Mouse (Mus musculus) intestine, embryonic 16.5 days (tissue): ENCODE results near the gene Dact3. TPM values are rescaled to one million over a fixed set of nuclear protein-coding genes. Genes with fewer than 3 reads are reported as not detected.
A peak's percentile ranks its signal among the peaks of the same experiment; 100 is the strongest.

ENCODE experiments used
- ATAC-seq: fragments of 200-750 bp; cut with Nextera tagmentation; 2 replicates; pipeline ENCODE4 v1.8.0; 2017; ENCODE audit warnings: moderate TSS enrichment, moderate library complexity
- H3K27ac ChIP-seq: fragments of 300-500 bp; sonication (generic); 2 replicates; pipeline ENCODE4 v1.5.1; 2014; ENCODE audit warnings: mild to moderate bottlenecking, low read length
- H3K27me3 ChIP-seq: fragments of 300-500 bp; sonication (generic); replicated peaks from 2 replicates; pipeline ENCODE4 v1.6.1; 2014; ENCODE audit warnings: low read length, control low read depth, mixed read lengths; ENCODE audit not compliant: control insufficient read depth, insufficient read depth
- H3K36me3 ChIP-seq: fragments of 300-500 bp; sonication (generic); 2 replicates; pipeline ENCODE4 v1.6.1; 2014; ENCODE audit warnings: low read length, control low read depth; ENCODE audit not compliant: control insufficient read depth, insufficient read depth
- H3K4me1 ChIP-seq: fragments of 300-500 bp; sonication (generic); 2 replicates; pipeline ENCODE4 v1.6.1; 2014; ENCODE audit warnings: low read length, control low read depth, mixed read lengths; ENCODE audit not compliant: control insufficient read depth, insufficient read depth
- H3K4me2 ChIP-seq: fragments of 300-500 bp; sonication (generic); 2 replicates; pipeline ENCODE4 v1.6.1; 2014; ENCODE audit warnings: low read depth, low read length, control low read depth
- H3K4me3 ChIP-seq: fragments of 300-500 bp; sonication (generic); 2 replicates; pipeline ENCODE4 v1.5.1; 2014; ENCODE audit warnings: mild to moderate bottlenecking, low read length
- H3K9ac ChIP-seq: fragments of 300-500 bp; sonication (generic); 2 replicates; pipeline ENCODE4 v1.6.1; 2014; ENCODE audit warnings: low read depth, low read length
- H3K9me3 ChIP-seq: fragments of 300-500 bp; sonication (generic); 2 replicates; pipeline ENCODE4 v1.6.1; 2016; ENCODE audit warnings: low read length, control low read depth; ENCODE audit not compliant: control insufficient read depth
- WGBS: fragments of 180-500 bp; shearing (Covaris S2); extraction: QIAGEN DNeasy Blood & Tissue Kit; methylation state at CpG from one replicate; pipeline ENCODE4 v1.1.7; 2014; 5-methylcytosine and 5-hydroxymethylcytosine counted together
- polyA plus RNA-seq: library from polyadenylated mRNA; unstranded; fragments of >200 nt; fragmentation: Nextera tagmentation; extraction: Ambion mirVana; gene quantifications from 2 replicates; pipeline ENCODE4 v1.2.1, GENCODE M21; 2015

Dact3 gene
- polyA plus RNA-seq, 1 experiment from 2014 or later = 1.6 TPM

DNA sequence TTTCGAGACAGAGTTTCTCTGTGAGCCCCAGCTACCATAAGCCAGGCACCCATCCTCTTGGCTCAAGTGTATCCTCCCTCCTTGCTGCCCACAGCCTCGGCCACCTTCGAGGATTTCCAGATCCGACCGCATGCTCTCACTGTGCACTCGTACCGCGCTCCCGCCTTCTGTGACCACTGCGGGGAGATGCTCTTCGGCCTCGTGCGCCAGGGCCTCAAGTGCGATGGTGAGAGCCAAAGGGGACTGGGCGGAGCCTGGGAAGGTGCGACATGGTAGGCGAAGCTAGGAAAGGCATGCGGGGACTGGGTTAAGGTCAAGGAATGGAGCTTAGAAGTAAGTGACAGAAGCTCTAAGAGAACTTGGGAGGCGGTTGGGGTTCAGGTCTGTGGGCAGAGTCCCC, 27.6 kb upstream of the Dact3 start:
- Histone ChIP-seq H3K36me3 (no peaks in the 10 kb centered on the region), H3K27me3 (no peaks in the 10 kb centered on the region), H3K9ac (no peak overlapping the region), H3K9me3 (no peaks in the 10 kb centered on the region), H3K4me3 (no peak overlapping the region), H3K27ac (no peak overlapping the region), H3K4me2 (no peak overlapping the region), H3K4me1 (peaks cover 21% of the 10 kb centered on the region)
- no peak for ATAC-seq
- 86% methylated on average over 19 of the region's 19 CpGs for WGBS

DNA sequence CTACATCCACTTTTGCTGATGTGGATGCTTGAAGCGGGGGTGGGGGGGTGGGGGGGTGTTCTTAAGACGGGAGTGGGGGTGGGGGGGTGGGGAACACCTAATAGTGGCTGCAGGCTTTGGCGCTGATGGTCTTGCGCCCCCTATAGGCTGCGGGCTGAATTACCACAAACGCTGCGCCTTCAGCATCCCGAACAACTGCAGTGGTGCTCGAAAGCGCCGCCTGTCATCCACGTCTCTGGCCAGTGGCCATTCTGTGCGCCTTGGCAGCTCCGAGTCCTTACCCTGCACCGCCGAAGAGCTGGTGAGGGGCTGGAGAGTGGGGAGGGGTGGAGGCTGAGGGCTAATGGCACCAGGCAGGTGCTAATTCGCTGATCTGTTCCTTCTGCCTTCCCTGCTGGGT, 26.5 kb upstream of the Dact3 start:
- Histone ChIP-seq H3K4me1 (peaks cover 19% of the 10 kb centered on the region), H3K36me3 (no peaks in the 10 kb centered on the region; the same call in 1 of the 2 replicates), H3K4me2 (no peak overlapping the region), H3K9me3 (no peaks in the 10 kb centered on the region), H3K27me3 (no peaks in the 10 kb centered on the region), H3K9ac (no peak overlapping the region), H3K4me3 (no peak overlapping the region), H3K27ac (no peak overlapping the region)
- WGBS = 33% methylated on average over 17 of the region's 17 CpGs
- ATAC-seq = no peak

DNA sequence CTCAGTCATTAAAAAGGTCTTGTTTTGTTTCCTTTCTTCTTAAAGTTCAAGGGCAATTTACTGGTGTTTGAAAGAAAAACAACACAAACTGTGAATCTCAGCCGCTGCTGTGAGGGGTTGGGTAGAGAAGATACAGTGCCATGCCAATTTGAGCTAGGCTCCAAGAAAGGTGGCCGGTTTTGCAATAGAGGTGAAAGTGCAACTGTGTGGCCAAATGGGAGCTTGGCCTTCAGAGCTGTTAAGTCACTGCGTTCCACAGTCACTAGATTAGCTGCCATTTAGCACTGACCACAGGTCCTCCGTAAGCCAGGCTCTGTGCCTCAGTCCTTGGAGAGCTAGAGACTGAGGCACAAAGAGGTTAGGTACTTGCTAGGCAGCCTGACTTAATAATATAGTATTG, 23.5 kb upstream of the Dact3 start:
- Histone ChIP-seq H3K36me3 (peaks cover 8% of the 10 kb centered on the region; the same call in 1 of the 2 replicates), H3K27ac (no peak overlapping the region), H3K27me3 (no peaks in the 10 kb centered on the region), H3K9ac (no peak overlapping the region), H3K4me3 (no peak overlapping the region), H3K4me2 (no peak overlapping the region), H3K4me1 (no peaks in the 10 kb centered on the region), H3K9me3 (no peaks in the 10 kb centered on the region)
- 83% methylated on average over 4 of the region's 4 CpGs for WGBS
- ATAC-seq = no peak

DNA sequence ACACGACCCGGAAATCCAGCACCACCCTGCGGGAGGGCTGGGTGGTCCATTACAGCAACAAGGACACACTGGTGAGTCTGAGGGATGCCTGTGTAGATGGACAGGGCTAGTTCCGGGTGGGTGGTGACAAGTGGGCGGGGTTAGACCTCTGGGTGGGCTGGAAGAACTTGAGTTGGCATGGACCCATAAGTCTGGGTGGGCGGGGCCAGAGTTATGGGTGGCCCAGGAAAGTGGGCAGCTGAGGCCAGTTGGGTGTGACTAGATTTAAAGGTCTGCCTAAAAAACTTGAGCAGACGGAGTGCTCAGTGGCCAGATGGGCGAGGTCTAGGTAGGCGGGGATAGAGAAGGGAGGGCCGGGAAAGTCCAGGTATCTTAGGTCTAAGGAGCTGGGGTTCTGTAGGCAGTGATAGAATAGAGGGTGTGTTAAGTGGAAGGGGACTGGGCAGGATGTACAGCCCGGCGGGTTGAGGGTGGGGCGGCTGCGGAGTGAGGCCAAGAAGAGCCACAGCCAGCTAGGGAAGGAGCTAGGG, 21.8 kb upstream of the Dact3 start:
- Histone ChIP-seq H3K27me3 (no peaks in the 10 kb centered on the region), H3K4me1 (no peaks in the 10 kb centered on the region), H3K9me3 (no peaks in the 10 kb centered on the region), H3K36me3 (peaks cover 8% of the 10 kb centered on the region; the same call in 1 of the 2 replicates), H3K27ac (no peak overlapping the region), H3K4me2 (no peak overlapping the region), H3K9ac (no peak overlapping the region), H3K4me3 (no peak overlapping the region)
- WGBS = 82% methylated on average over 14 of the region's 14 CpGs
- ATAC-seq = peak; percentile 77

DNA sequence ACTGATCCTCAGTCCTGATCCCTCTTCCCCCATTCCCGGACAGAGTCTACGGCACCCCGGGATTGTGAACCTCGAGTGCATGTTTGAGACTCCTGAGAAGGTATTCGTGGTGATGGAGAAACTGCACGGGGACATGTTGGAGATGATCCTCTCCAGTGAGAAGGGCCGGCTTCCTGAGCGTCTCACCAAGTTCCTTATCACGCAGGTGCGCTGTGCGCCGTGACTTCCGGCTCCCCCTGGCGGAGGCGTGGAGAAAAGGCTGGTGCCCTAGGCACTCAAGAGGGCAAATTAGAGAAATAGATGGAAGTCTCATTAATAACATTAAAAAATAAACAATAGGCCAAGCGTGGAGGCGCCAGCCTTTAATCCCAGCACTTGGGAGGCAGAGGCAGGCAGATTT, 16.8 kb upstream of the Dact3 start:
- ATAC-seq = no peak
- Histone ChIP-seq H3K4me2 (no peak overlapping the region), H3K4me1 (no peaks in the 10 kb centered on the region), H3K9ac (no peak overlapping the region), H3K9me3 (no peaks in the 10 kb centered on the region), H3K36me3 (peaks cover 8% of the 10 kb centered on the region; the same call in 1 of the 2 replicates), H3K27me3 (no peaks in the 10 kb centered on the region), H3K4me3 (no peak overlapping the region), H3K27ac (no peak overlapping the region)
- WGBS = 28% methylated on average over 17 of the region's 17 CpGs

DNA sequence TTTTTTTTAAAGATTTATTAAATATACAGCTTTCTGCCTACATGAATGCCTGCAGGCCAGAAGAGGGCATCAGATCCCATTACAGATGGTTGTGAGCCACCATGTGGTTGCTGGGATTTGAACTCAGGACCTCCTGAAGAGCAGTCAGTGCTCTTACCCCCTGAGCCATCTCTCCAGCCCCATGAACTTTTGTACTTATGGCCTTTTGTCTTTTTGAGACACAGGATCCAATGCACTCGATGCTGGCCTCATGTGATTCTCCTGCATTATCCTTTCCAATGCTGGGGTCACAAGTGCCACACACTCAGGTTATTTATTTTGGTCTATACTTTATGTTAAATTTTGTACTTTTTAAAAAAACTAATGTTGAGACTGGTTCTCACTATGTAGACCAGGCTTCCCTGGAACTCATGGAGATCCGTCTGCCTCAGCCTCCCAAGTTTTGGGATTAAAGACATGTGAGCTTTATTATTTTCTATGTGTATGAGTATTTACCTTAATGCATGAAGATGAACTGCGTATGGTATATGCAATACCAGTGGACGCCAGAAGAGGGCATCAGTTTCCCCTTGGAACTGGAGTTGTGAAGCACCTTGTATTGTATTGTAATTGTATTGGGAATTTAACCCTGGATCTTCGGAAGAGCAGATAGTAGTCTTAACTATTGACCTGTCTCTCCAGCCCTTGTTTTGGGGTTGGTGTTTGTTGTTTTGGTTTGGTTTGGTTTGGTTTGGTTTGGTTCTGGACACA, 15.0 kb upstream of the Dact3 start:
- WGBS = 32% methylated on average over 5 of the region's 5 CpGs
- H3K27ac ChIP-seq = no peak overlapping the region
- H3K27me3 ChIP-seq = no peaks in the 10 kb centered on the region
- no peak for ATAC-seq
- H3K4me1 ChIP-seq = no peaks in the 10 kb centered on the region
- H3K36me3 ChIP-seq = 0 out of 2 replicates have a peak, but pooled peaks cover 2% of the 10 kb centered on the region
- H3K4me2 ChIP-seq = no peak overlapping the region
- no peaks in the 10 kb centered on the region for H3K9me3 ChIP-seq
- H3K9ac ChIP-seq = no peak overlapping the region
- H3K4me3 ChIP-seq = no peak overlapping the region

DNA sequence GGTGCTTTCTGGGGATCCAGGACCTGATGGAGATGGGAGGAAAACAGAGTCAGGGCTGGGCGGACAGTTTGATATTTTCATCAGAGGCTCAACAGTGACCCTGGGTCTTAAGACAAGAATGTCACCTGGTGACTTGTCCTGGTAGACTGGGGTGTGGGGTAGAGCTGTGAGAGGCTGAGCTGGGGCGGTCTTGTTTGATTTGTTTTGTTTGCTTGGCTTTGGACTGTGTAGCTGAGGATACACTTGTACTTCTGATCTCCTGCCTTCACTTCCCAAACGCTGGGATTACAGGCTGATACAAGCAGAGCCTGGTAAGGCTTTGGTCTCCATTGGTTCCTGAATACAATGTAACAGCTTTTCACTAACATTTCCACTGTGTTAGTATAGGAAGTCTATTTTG, 7.6 kb upstream of the Dact3 start:
- H3K27me3 ChIP-seq = no peaks in the 10 kb centered on the region
- H3K4me1 ChIP-seq = no peaks in the 10 kb centered on the region
- H3K36me3 ChIP-seq = peaks cover 5% of the 10 kb centered on the region
- no peak overlapping the region for H3K4me2 ChIP-seq
- ATAC-seq = no peak
- H3K9ac ChIP-seq = no peak overlapping the region
- WGBS = 66% methylated on average over 3 of the region's 3 CpGs
- H3K4me3 ChIP-seq = no peak overlapping the region
- no peak overlapping the region for H3K27ac ChIP-seq
- no peaks in the 10 kb centered on the region for H3K9me3 ChIP-seq

DNA sequence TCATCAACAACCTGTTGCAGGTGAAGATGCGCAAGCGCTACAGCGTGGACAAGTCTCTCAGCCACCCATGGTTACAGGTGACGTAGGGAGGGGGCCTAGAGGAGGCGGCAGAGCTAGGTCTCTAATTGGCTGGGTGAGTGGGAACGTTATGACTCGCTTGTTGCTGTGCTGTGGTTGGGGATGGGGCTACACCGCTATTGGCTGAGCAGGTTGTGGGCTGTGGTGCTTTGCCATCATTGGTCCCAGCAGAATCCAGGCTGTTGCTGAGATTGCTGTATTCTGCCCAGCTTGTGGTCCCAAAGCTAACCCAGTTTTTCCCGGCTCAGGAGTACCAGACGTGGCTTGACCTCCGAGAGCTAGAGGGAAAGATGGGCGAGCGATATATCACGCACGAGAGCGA, 5.6 kb upstream of the Dact3 start:
- Histone ChIP-seq H3K4me3 (no peak overlapping the region), H3K9me3 (no peaks in the 10 kb centered on the region), H3K4me2 (peak overlapping the region; percentile 20; the same call in 1 of the 2 replicates), H3K27ac (no peak overlapping the region), H3K27me3 (no peaks in the 10 kb centered on the region), H3K36me3 (peaks cover 5% of the 10 kb centered on the region), H3K4me1 (no peaks in the 10 kb centered on the region), H3K9ac (no peak overlapping the region)
- ATAC-seq = peak; percentile 77
- 31% methylated on average over 16 of the region's 16 CpGs for WGBS

DNA sequence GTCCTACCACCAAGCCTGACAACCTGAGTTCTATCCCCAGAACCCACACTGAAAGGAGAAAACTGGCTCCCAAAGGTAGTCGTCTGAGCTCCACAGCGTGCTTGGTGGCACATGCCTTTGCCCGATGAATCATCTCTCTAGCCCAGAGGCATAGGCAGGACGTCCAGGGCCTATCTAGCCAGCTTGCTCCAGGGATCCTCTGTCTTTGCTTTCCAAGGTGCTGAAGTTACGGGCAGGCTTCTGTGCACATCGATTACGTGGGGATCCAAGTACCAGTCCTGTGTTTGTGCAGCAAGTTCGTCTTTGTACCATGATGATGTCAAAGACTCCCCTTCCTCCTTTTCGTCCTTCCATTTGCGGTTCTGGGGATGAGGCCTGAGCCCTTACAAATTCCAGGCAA, 3.5 kb upstream of the Dact3 start:
- Histone ChIP-seq H3K4me1 (peaks cover 4% of the 10 kb centered on the region), H3K27ac (no peak overlapping the region), H3K4me2 (no peak overlapping the region), H3K36me3 (no peaks in the 10 kb centered on the region; the same call in 1 of the 2 replicates), H3K27me3 (no peaks in the 10 kb centered on the region), H3K4me3 (no peak overlapping the region), H3K9ac (no peak overlapping the region), H3K9me3 (no peaks in the 10 kb centered on the region)
- ATAC-seq = no peak
- WGBS = 81% methylated on average over 10 of the region's 10 CpGs
